Mouse (Mus musculus) kidney, postnatal 0 days (tissue): ENCODE measurements at regions not wholly inside any gene's neighbourhood (a gene's known extent, or its start where the extent isn't known, plus 50 kb on each side); places are given as distances from the start of the nearest gene placed in this dataset.

Experiments
- ATAC-seq: fragments of 200-750 bp; cut with Nextera tagmentation; replicated peaks from 2 replicates; pipeline ENCODE4 v1.8.0; 2017; ENCODE audit warnings: low read depth, moderate number of reproducible peaks, moderate TSS enrichment, moderate library complexity; ENCODE audit not compliant: low FRiP score
- DNase-seq: peaks from one replicate; pipeline ENCODE4 v3.0.0-alpha.2; 2016; ENCODE audit warnings: low spot score
- H3K27ac ChIP-seq: fragments of 300-500 bp; sonication (generic); 2 replicates; pipeline ENCODE4 v1.5.1; 2014; ENCODE audit warnings: mild to moderate bottlenecking
- H3K27me3 ChIP-seq: fragments of 300-500 bp; sonication (generic); 2 replicates; pipeline ENCODE4 v1.6.1; 2014; ENCODE audit warnings: low read length, mixed read lengths; ENCODE audit not compliant: insufficient read depth
- H3K36me3 ChIP-seq: fragments of 300-500 bp; sonication (generic); 2 replicates; pipeline ENCODE4 v1.6.1; 2014; ENCODE audit warnings: low read length, mixed read lengths; ENCODE audit not compliant: insufficient read depth
- H3K4me1 ChIP-seq: fragments of 300-500 bp; sonication (generic); replicated peaks from 2 replicates; pipeline ENCODE4 v1.6.1; 2014; ENCODE audit warnings: antibody characterized with exemption, low read length, mixed read lengths; ENCODE audit not compliant: insufficient read depth
- H3K4me2 ChIP-seq: fragments of 300-500 bp; sonication (generic); 2 replicates; pipeline ENCODE4 v1.6.1; 2014; ENCODE audit warnings: mild to moderate bottlenecking, low read length, moderate library complexity, mixed read lengths
- H3K4me3 ChIP-seq: fragments of 300-500 bp; sonication (generic); replicated peaks from 2 replicates; pipeline ENCODE4 v1.5.1; 2014; ENCODE audit warnings: low read depth, low read length
- H3K9ac ChIP-seq: fragments of 300-500 bp; sonication (generic); 2 replicates; pipeline ENCODE4 v1.6.1; 2014; ENCODE audit warnings: low read depth, low read length
- H3K9me3 ChIP-seq: fragments of 300-500 bp; sonication (generic); replicated peaks from 2 replicates; pipeline ENCODE4 v1.6.1; 2016; ENCODE audit warnings: low read length, inconsistent platforms, mixed read lengths
- CTCF ChIP-seq: IDR thresholded peaks from 2 replicates; pipeline ENCODE4 v1.5.1; 2016; ENCODE audit warnings: antibody characterized with exemption, low read depth, mild to moderate bottlenecking, moderate library complexity
- WGBS: fragments of 180-500 bp; shearing (Covaris S2); extraction: QIAGEN DNeasy Blood & Tissue Kit; methylation state at CpG from one replicate; pipeline ENCODE4 v1.1.7; 2014; 5-methylcytosine and 5-hydroxymethylcytosine counted together

DNA sequence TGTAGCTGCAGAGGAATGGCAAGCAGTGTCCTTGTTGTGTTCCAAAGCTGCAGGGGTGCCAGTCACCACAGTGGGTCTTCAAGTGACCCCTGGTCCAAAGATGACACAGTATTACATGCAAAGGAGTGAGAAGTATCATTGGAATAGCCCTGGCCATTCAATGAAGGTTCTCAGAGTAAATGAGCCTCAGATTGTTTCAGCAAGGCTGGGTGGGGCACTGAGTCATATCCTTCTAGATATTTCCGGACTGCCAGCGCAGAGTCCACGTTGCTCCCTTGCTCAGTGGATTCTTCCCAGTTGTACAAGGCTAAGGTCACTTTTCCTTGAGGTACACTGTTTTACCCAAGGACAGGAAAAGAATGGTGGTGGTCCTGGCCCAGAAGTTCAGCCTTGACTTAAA lies 319.2 kb upstream of the Irx1 start:
- no peaks in the 10 kb centered on the region for H3K36me3 ChIP-seq
- no peak overlapping the region for H3K4me2 ChIP-seq
- WGBS, result 84% methylated on average over 3 of the region's 3 CpGs
- no peak overlapping the region for H3K4me3 ChIP-seq
- no peaks in the 10 kb centered on the region for H3K9me3 ChIP-seq
- no peaks in the 10 kb centered on the region for H3K4me1 ChIP-seq
- no peaks in the 10 kb centered on the region for H3K27me3 ChIP-seq
- no peak overlapping the region for H3K27ac ChIP-seq
- H3K9ac ChIP-seq, result no peak overlapping the region
- TF ChIP-seq CTCF, result no peak
- DNase-seq (no peak), ATAC-seq (no peak)

DNA sequence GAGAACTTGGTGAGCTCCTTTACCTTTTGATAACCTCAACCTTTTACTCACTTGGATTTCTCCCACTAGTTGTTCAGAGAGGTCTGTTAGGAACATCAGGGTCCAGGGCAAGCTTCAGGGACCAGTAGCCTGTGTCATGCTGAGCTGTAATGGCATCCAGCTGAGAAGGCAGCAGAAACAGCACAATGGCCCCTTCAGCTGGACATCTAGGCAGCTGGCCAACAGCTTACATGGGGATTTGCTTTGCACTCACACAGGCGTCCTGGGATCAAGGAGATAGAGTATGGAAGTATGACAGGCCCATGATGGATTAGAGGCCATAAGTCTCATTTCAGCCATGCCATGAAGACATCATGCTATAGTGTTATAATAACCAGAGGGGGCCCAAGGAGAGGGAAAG lies 320.2 kb upstream of the Irx1 start:
- H3K4me1 ChIP-seq, result no peaks in the 10 kb centered on the region
- WGBS, result 58% methylated on average over 1 of the region's 1 CpGs
- H3K27ac ChIP-seq, result no peak overlapping the region
- DNase-seq, result no peak
- no peak overlapping the region for H3K4me3 ChIP-seq
- H3K27me3 ChIP-seq, result no peaks in the 10 kb centered on the region
- ATAC-seq, result no peak
- TF ChIP-seq CTCF, result no peak
- no peak overlapping the region for H3K9ac ChIP-seq
- H3K9me3 ChIP-seq, result no peaks in the 10 kb centered on the region
- no peaks in the 10 kb centered on the region for H3K36me3 ChIP-seq
- H3K4me2 ChIP-seq, result no peak overlapping the region

DNA sequence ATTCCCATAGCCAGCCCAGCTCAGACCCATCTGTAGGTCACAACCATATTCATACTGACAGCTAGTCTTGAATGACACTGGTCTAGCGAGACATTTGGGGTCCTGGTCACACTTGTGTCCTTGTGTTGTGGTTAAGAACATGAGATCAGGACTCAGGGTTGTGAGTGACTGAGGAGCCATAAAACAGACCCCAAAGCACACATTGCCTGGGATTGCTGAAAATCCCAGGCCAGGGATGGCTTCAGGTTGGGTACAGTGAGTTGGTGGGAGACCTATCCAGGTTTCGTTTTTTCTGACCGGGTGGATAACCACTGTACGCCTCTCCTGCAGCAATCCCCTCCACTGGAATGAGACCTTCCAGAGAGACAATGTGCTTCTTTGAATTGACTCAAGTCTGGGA lies 322.8 kb upstream of the Irx1 start:
- H3K9ac ChIP-seq, result no peak overlapping the region
- no peak for TF ChIP-seq CTCF
- WGBS, result 93% methylated on average over 4 of the region's 4 CpGs
- no peak for ATAC-seq
- H3K4me2 ChIP-seq, result no peak overlapping the region
- DNase-seq, result no peak
- no peak overlapping the region for H3K4me3 ChIP-seq
- no peaks in the 10 kb centered on the region for H3K36me3 ChIP-seq
- no peaks in the 10 kb centered on the region for H3K4me1 ChIP-seq
- no peaks in the 10 kb centered on the region for H3K9me3 ChIP-seq
- peaks cover 5% of the 10 kb centered on the region; the same call in 1 of the 2 replicates for H3K27me3 ChIP-seq
- H3K27ac ChIP-seq, result no peak overlapping the region

DNA sequence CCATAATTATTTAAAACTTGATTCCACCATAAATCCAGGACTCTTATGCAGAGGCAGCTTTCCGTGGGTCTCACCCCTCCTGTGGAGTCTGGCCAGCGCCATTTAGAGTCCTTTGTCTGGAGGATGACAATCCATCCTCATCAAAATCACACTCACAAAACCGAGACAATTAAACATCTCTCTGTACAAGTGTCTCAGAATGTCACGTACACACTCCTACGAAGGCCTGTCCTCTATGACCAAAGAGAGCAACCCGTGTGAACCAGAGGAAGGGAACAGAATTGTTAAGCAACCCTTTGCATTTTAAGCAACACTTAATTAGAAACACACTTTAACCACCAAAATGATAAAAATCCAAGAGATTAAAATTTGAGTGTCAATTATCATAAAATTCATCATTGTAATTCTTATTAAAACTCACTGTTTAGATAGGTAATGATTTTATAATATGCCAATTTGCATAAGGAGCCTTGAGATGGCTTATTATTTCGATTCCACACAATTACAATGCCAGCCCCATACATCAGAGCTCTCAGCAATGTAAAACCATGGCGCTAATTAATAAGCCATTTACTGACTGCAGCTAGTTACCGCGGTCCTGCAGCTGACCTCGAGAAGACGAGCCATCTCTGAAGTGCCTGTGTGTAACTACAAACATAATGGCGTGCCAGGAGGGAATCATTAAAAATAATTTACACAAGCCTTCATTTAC lies 325.0 kb upstream of the Irx1 start:
- no peak overlapping the region for H3K9ac ChIP-seq
- no peak for ATAC-seq
- H3K4me2 ChIP-seq, result peak overlapping the region; percentile 13; the same call in 1 of the 2 replicates
- 30% methylated on average over 13 of the region's 13 CpGs for WGBS
- H3K27me3 ChIP-seq, result peaks cover 11% of the 10 kb centered on the region; the same call in 1 of the 2 replicates
- no peaks in the 10 kb centered on the region for H3K9me3 ChIP-seq
- no peaks in the 10 kb centered on the region for H3K36me3 ChIP-seq
- no peak for DNase-seq
- no peak overlapping the region for H3K27ac ChIP-seq
- 0 out of 2 replicates have a peak, but pooled peaks cover 3% of the 10 kb centered on the region for H3K4me1 ChIP-seq
- H3K4me3 ChIP-seq, result no peak overlapping the region
- TF ChIP-seq CTCF, result no peak

DNA sequence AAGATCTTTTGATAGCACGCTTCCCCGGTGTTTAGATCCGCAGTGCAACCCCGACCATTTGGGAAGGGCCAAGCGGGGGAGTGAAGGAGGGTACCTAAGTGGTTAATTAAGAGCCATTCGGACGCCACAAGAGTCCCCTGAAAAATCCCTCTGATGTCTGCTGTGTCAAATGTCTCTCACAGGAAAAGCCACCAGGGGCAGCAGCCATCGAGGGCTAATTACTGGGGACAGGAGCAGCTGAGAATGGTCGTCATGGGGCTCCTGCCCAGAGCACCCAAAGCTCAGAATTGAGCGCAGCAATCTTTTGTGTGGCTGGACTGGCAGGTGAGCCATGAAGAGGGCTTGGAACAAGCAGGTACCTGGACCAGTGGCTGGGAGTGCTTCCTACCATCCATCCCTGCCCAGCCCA lies 325.6 kb upstream of the Irx1 start:
- peak; percentile 16 for DNase-seq
- WGBS, result 5% methylated on average over 10 of the region's 10 CpGs
- no peak overlapping the region for H3K9ac ChIP-seq
- 0 out of 2 replicates have a peak, but pooled peaks cover 3% of the 10 kb centered on the region for H3K4me1 ChIP-seq
- no peak overlapping the region for H3K4me3 ChIP-seq
- H3K9me3 ChIP-seq, result no peaks in the 10 kb centered on the region
- TF ChIP-seq CTCF, result peak; percentile 45; the same call in 1 of the 2 replicates
- ATAC-seq, result no peak
- H3K4me2 ChIP-seq, result peak overlapping the region; percentile 13; the same call in 1 of the 2 replicates
- peaks cover 11% of the 10 kb centered on the region; the same call in 1 of the 2 replicates for H3K27me3 ChIP-seq
- no peaks in the 10 kb centered on the region for H3K36me3 ChIP-seq
- H3K27ac ChIP-seq, result no peak overlapping the region

DNA sequence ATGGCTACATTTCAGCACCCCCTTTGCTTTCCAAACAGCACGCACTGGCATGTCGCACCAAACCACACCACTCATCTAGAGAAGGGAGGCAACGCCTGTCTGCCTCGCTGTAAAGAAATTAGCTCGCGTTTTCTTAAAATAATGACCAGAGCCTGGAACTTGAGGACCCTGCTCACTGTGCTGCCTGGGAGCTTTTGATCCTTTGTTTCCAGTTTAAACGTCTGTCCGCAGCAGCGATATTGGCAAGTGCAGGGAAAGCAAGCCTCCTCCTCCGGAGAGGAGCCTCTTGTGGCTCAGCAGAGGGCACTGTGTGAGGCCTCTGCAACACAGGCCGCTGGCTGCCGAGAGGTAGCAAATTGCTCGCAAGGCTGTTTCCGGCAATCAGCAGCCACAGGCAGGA lies 328.8 kb upstream of the Irx1 start:
- no peak overlapping the region for H3K9ac ChIP-seq
- peak overlapping the region; percentile 28; the same call in 1 of the 2 replicates for H3K4me2 ChIP-seq
- 0 out of 2 replicates have a peak, but pooled peaks cover 3% of the 10 kb centered on the region for H3K4me1 ChIP-seq
- TF ChIP-seq CTCF, result peak; percentile 55
- peaks cover 15% of the 10 kb centered on the region; the same call in 1 of the 2 replicates for H3K27me3 ChIP-seq
- no peaks in the 10 kb centered on the region for H3K36me3 ChIP-seq
- no peak overlapping the region for H3K27ac ChIP-seq
- H3K9me3 ChIP-seq, result no peaks in the 10 kb centered on the region
- WGBS, result 6% methylated on average over 14 of the region's 14 CpGs
- DNase-seq (peak; percentile 38), ATAC-seq (no peak)
- H3K4me3 ChIP-seq, result no peak overlapping the region
